Mouse (Mus musculus): Measurements from ENCODE around the gene Ech1.

DNA sequence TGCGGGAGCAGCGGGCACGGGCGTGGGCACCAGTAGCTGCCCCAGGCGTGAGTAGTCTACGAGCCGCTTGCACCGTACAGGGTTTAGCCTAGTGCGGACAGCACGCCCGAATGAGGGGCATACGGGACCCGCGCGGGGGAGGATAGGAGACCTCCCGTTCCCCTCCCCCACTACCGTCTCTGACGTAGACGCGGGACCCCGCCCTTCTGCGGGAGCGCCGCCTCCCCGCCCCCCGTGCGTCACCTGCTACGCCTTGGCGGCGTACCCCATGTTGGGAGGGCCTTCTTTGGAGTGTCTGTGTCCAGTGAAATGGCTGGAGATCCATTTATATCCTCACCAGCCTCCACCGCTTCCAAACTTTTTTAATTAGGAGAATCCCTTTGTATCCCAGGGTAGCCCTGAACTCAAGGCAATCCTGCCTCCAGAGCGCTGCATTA is 16.0 kb upstream of the Ech1 start:
- TF ChIP-seq EP300 (optimal IDR thresholded peaks at IDR 0.05) = no peak
- TF ChIP-seq CTCF (IDR thresholded peaks at IDR 0.05; ENCODE audit: low read depth) = no peak
